Mouse (Mus musculus): ENCODE data around the gene Mvk.

- TF ChIP-seq CTCF (IDR thresholded peaks at IDR 0.05; ENCODE audit: control insufficient read depth, insufficient read depth, insufficient read length) (no peak), MYOG (IDR thresholded peaks at IDR 0.05; ENCODE audit: control insufficient read depth, extremely low read depth, insufficient read length) (no peak), FOSL1 (IDR thresholded peaks at IDR 0.05; ENCODE audit: insufficient read depth, low read length, poor library complexity, severe bottlenecking) (no peak), USF1 (IDR thresholded peaks at IDR 0.05; ENCODE audit: low read depth) (no peak), CEBPB (IDR thresholded peaks at IDR 0.05; ENCODE audit: low read depth) (no peak)
These were observed 34.2 kb downstream of the Mvk start for GRCm38 (mm10) chr5:114478267-114478666.

Measured in C2C12 (cell line).